Mouse (Mus musculus) right cerebral cortex, adult 2 months (tissue): ENCODE results near the gene Gmeb1.

Source experiments
- DNase-seq, 2 experiments: peaks; one replicate each; pipeline ENCODE4 v3.0.0; 2021 to 2022; ENCODE audit warnings: low spot score in 2 of 2

Gmeb1 gene

DNA sequence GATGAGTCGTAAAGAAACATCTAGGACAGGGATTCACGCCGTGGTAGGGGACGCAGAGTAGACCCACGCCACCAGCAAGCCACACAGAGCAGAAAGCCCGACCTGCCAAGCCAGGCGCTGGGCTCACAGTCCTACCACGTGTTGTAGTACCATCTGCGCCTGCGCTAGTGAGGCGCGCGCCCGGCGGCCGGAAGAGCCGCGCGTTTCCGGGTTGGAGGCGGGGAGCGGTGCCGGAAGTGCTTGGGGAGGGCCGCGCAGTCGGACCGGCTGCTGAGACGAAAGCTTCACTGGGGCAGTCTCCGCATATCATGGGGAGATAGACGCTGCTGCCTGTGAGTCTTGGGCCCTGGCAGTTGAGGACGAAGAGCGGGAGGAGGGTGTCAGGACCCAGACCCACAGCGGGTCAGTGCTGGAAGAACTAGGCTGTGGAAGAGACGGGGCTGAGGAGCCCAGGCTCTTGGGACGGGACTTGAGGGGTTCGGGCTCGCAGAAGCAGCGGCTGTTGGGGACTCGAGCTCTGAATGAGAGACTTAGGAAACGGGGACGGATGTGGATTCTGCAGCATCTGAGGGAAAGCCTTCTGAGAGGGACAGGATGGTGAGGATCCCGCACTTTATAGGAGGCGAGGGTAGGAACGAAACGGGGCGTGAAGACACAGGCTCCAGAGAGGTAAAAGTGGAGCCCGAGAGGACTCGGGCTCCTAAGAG lies 12.9 kb upstream of the Gmeb1 start, which contains the start of gene Taf12:
Gene Taf12 (plus strand): TSS at position 220 of the 707 bp plus-strand sequence.
- DNase-seq: peak; percentile 89 to 91

DNA sequence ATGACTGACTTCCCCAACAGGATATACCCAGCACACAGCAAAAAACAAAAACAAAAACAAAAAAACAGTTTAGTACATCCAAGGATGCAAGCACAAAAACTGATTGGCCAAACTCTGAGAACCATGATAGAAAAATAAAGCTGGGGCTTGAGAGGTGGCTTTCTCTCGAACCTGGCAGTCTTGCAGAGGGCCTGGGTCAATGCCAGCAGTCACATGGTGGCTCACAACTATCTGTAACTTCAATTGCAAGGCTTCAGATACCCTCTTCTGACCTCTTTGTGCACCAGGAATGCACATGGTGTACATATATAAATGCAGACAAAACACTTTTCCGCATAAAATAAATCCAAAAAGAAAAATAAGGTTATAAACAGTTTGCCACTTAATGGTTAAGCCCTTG lies 11.8 kb upstream of the Gmeb1 start:
- no peak for DNase-seq

DNA sequence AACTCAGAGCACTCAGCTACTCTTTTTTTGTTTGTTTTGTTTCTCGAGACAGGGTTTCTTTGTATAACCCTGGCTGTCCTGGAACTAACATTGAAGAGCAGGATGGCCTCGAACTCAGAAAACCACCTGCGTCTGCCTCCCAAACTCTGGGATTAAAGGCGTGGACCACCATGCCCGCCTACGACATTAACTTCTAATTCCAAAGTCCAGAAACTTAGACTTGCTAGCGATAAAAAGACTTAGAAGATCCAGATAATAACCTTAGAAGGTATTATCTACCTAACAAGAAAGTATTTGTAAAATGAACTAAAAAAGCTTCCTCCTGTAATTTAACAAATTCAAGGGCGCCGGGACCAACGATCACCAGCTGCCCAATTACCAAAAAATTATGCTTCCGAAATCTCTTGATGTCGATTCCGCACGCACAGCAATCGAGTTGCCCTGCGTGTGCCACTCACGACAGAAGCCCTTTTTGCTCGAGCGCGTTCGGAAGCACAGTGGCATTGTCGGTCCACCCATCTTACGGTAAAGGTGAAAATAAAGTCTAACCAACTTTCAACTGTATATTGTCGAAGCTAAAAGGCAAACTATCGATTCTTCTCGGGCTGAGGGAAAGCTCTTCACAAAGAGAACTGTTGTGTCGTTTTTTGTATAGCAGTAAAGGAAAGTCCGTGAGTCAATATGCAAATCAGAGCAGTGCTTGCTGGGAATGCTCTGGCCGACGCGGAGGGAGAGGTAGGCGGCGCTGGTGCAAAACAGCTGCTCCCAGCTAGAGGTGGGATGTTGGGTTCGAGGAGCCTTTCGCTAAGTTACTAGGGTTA lies 8.5 kb upstream of the Gmeb1 start:
- DNase-seq: peak; percentile 86

DNA sequence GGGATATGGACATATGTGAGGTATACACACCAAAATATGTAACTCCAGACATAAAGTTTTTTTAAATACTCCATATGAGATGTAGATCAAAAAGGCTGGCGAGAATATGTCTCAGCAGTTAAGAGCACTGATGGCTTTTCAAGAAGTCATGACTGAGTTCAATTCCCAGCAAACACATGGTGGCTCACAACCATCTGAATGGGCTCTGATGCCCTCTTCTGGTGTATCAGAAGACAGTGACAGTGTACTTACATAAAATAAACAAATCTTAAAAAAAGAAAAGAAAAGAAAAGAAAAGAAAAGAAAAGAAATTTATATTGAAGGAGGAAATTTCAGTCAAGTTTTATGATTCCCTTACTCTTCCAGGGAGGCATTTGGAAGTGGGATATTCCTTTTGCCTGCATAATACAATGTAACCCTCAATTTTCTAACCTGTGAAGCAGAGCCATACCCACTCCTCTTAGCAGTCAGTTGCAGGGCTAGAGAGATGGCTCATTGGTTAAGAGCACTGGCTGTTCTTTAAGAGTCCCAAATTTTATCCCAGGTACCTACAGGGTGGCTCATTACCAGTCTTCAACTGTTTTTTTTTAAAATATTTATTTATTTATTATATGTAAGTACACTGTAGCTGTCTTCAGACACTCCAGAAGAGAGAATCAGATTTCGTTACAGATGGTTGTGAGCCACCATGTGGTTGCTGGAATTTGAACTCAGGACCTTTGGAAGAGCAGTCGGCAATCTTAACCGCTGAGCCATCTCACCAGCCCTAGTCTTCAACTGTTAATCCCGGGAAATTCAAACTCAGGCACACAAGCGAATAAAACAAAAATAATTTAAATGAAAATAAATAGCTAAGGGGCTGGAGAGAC lies 7.7 kb upstream of the Gmeb1 start:
- DNase-seq: no peak

DNA sequence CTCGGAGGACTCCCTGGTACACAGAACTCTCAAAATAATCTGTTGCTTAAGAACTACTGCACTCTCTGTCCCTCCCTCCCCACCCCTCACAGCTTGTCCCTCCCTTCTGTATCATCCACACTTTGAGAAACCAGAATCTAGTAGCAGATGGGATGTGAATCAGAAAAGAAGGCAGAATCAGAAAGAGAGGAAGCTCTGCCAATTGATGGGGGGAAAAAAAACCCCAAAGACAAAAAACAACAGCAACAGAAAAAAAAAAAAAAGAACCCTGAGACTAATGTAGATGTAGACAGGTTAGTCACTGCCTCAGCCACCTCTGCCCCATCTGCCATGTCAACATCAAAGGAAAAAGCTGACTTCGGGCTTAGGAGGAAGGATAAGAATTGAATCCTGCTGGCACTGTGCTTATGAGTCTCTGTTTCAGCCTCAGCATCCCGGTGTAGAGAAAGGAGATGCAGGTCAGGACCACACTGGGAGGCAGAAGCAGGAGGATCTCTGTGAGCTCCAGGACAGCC lies 5.5 kb upstream of the Gmeb1 start:
- DNase-seq: peak in 1 of 2 experiments; percentile 38

DNA sequence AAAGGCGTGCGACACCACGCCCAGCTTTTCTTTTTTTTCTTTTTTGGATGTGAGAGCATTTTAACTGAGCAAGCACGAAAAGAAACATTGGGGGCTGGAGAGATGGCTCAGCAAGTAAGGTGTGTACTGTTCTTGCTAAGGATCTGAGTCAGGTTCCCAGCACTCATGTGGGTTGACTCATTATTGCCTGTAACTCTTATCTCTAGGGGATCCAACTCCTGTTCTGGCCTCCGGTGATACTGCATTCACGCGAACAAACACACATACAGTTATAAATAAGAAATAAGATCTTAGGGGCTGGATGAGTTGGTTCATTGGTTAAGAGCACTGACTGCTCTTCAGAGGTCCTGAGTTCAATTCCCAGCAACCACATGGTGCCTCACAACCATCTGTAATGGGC lies 1.9 kb upstream of the Gmeb1 start:
- no peak for DNase-seq

DNA sequence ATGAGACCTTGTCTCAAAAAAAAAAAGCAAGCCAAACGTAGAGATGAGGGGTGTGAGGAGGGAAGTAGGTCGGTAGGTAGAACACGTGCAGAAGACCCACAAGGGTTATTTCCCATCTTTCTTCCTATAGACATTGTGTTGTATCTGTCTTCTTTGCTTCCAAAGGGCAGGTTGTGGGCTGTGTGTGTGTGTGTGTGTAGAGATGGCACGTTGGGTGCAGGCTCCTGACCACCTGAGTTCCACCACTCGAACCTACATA lies 885 bp upstream of the Gmeb1 start:
- no peak for DNase-seq

DNA sequence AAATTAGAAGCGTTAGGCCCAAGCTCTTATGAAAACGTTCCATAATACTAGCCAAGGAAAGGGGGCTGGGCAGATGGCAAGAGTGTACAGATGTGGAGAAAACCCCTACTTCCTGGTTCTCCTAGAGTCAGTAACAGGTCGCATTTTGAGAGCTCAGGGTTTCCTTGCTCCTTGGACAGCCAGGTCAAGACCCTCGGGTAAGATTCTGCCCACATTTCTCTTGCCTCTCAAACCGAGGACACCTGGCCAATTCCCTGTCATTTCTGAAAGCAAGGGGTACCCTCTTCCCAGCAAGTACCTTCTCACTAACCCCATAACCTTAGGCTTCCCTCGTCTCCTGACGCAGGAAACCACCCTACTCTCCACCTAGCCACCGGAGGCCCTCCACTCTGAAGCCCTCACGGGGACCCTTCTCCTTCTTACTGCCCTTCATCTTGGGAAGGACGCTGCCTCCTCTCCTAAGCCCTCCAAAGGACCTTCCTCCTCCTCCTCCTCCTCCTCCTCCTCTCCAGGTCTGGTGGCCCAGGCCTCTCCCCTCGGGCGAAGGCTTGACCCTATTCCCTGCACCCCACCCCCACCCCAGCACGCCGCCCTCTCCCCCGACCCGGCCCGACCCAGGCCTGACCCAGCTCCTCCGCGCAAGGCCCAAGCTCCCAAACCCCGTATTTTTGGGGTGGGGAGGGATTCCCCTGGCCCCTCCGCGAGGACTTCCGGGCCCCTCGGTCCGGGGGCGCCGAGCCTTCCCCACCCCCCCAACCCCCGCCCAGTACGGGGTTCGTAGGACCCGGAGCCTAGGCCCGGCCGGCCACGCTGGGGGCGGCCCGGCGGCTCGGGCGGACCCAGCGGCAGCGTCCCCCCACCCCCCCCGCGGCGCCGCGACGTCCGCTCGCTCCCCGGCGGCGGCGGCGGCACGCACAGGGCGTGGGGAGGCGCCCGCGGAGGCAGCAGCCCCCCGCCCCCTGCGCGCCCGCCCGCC lies 710 bp downstream of the Gmeb1 start:
- DNase-seq: no peak

DNA sequence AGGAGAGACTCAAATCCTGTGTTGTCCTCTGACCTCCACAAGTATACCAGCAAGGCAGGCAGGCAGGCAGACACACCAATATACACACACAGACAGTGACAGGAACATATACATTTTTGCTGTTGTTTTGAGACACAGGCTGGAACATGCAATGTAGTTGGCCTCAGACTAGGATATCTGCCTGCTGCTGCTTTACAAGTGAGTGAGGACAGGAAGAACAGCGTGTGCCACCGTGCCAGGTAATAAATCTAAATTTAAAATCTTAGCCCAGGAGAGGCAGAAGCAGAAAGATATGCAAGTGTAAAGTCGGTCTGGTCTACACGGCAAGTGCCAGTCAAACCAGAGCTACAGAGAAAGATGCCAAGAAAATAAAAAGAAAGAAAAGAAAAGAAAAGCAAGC lies 2.2 kb downstream of the Gmeb1 start:
- no peak for DNase-seq

DNA sequence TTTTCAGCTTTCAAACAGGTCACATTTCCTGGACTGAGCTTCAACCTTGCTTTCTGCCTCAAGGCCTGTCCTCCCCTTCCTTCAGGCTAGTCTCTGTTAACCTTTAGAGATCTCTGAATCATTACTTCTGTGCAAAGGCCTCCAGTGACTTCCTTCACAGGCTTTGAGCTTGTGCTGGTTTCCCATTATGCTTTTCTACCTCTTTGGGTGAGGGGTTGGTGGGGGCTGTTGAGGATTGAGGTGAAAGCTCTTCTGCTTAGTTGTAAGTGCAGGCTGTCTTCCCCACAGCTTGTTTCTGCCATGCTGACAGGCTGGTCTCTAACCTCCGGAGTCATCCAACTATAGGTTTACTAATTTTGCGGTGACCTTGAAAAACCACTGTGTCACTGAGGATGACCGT lies 5.0 kb downstream of the Gmeb1 start:
- DNase-seq: no peak

DNA sequence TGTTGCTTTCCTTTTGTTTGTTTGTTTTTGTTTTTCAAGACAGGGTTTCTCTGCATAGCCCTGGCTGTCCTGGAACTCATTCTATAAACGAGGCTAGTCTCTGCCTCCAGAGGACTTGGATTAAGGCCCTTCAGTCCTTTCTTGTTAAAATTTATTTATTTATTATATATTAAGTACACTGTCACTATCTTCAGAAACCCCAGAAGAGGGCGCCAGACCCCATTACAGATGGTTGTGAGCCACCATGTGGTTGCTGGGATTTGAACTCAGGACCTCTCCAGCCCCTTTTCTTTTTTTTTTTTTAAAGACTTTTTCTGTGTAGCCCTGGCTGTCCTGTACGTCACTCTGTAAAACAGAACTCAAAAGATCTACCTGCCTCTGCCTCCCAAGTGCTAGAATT lies 6.4 kb downstream of the Gmeb1 start:
- no peak for DNase-seq

DNA sequence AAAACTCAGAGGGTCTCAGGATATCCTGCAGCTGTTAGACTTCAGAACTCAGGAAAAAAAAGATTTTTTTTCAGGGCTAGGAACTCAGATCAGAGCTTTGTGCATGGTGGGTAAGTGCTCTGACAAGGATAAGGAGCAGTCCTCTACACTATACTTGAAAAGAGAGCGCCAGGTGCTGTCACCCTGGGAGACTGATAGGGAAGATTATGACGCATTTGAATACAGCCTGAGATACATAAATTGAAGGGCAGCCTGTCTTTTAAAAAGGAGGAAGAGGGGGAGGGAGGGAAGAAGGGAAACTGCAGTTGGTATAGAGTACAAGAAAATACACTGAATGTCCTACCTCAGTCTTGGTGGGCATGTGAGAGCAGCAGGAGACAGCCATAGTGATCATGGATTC lies 7.8 kb downstream of the Gmeb1 start:
- DNase-seq: no peak

DNA sequence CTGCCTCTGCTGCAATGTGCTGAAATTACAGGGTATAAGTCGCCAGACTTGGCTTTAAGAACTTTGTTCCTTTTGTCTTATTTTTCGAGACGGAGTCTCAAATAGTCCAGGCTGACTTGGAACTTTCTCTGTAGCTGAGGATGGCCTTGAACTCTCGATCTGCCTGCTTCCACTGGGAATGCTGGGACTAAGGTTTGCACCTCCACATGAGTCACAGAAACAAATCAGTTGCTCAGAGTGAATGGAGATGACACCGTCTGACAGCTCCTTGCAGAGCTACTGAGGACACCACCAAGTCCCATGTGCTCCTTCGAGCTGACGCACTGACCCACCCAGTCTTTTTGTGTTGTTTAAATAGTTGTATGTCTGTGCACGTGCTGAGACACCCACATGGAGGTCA lies 8.3 kb downstream of the Gmeb1 start:
- DNase-seq: no peak

DNA sequence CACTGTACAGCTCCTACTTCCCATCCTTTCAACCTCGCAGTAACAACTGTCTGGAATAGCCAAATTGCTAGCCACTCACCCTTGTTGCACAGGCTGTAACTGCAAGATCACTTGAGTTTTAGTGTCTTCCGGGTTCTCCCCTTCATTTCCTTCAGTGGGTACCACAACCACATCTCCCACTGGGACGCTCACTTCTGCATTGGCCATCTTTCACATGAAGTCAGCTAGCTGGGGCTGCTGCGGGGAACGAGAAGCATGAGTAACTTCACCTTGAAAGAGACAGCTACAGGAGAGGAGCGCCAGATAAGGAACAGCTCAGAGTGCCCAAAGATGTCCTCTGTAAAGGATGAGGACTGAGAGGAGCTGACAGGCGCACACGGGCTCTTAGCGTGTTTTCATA lies 9.8 kb downstream of the Gmeb1 start:
- no peak for DNase-seq

DNA sequence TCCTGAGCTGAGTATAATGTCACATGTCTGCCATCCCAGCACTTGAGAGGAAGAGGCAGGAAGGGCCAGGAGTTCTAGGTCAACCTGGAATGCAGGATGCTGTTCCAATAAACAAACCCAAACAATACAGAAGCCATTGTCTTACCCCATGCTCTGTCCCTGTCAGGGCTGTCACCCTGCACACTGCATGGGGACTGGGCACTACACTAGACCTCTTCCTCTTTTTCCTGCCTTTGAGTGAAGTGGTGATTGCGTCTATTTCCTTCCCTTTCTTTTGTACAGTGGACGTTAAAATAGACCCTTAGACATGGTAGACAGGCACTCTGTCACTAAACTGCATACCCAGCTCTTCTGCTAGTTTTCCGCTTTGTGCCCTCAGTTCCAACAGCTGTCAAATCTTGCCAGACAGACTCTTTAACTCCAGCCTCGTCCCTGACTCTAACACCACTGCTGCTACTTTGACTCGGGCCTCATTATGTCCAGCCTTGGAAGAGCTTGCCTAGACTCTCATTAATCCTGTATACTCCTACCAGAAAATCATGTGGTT lies 13.9 kb downstream of the Gmeb1 start:
- DNase-seq: no peak

DNA sequence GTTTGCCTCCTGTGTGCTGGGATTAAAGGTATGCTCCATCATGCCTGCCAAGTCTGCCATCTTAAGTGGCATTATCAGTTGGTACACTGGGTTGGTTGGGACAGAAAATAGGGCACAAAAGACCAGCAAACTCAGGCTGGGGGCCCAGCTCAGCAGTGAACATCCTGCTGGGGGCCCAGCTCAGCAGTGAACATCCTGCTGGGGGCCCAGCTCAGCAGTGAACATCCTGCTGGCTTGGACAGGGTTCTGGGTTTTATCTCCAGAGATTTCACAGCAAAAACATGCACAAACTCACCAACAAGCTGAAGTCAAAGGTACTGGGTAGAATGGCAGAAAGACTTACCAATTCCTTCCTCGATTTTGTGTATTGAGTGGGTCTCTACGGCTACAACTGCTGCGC lies 15.8 kb downstream of the Gmeb1 start:
- DNase-seq: no peak

DNA sequence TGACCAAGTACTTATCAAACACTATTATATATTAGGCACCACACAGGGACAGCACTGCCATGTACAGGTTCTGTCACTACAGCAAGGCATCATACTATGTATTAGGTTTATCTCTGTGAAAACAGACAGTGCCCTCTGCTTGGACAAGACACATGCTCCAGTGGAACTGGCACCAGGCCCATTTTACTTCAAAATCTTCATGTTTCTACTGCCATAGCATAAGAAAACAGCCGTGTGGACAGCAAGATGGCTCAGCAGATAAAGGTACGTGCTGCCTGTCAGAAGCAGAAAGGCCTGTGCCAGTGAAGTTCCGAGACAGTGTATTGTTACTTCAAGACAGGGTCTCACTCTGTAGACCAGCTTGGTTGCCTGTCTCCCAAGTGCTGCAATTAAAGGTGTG lies 20.2 kb downstream of the Gmeb1 start:
- no peak for DNase-seq

DNA sequence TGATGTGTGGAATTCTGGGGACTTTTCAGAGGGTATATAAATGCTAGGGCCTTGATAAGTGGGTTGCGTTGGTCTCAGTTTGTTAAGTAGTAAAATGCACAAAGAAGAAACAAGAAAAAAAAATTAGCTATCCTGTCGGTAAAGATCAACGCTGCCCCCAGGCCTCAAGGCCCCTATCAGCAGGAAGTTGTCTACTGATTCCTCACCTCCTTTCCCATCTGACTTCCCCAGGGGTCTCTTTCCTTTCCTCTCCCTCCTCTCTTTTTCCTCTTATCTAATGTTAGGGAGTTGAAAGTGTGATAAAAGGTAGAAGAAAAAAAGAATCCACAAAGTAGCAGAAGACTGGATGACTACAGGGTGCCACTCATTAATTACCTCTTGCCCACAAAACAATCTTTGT lies 21.0 kb downstream of the Gmeb1 start:
- DNase-seq: no peak

DNA sequence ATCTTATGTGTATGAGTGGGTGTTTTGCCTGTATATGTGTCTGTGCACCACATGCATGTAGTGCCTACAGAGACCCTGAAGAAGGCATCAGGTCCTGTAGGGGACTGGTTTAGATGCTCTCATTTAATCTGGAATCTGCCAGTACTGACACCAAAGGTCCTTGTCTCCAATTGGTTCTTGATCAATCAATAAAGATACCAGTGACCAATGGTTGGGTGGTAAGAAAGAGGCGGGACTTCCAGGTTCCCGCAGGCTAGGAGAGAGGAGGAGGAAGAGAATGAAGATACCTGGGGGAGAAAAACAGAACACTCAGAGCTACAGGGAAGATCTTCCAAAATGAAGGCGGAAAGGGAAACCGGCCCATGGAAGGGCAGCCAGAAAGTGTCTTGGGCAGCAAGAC lies 23.0 kb downstream of the Gmeb1 start:
- no peak for DNase-seq

DNA sequence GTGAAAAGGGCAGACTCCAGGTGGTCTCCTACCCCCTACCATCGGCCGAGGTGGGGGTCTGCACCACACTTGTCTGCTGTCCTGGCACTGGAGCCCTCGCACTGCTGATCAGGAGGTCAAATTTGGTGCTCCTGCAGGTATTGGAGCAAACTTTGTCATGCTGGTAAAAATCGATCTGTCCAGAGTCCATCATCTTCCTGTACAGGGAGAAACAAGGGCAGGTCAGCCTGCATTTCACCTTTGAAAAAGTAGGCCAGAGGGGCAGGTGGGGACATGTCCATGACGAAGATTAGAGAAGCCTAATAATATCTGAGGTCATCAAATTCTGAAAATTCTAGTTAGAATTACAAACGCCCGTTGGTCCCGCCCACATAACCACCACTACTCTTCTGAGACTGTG lies 26.7 kb downstream of the Gmeb1 start:
- DNase-seq: no peak

DNA sequence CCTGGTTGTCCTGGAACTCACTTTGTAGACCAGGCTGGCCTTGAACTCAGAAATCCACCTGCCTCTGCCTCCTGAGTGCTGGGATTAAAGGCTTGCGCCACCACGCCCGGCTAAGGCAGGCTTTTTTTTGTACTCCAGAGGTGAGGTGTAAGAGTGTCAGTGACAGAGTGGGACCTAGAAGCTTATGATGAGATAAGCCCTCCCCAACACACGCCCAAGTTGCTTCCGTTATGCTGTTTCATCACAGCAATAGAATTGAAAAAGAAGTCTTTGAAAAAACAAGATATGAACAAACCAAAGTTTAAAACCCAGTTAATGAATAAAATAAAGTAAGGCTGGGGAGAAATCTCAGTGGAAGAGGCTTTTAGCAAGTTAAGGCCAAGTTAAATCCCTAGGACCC lies 31.0 kb downstream of the Gmeb1 start:
- DNase-seq: no peak
